Mouse (Mus musculus): ENCODE results near the gene Degs1. TPM values are rescaled to one million over a fixed set of nuclear protein-coding genes. Genes with fewer than 3 reads are reported as not detected.

Gene Degs1
- polyA plus RNA-seq, 1 experiment from 2014 or later, result 72.1 TPM

- no peak overlapping the region for H3K4me3 ChIP-seq (ENCODE audit: low read depth, low read length)
- 8% methylated on average over 10 of the region's 10 CpGs for WGBS
These were observed 30.0 kb downstream of the Degs1 start for GRCm38 (mm10) chr1:182252534-182253171.

GRCm38 (mm10) chr1:182250734-182251133 is 31.9 kb downstream of the Degs1 start:
- Histone ChIP-seq H3K4me1 (ENCODE audit: control insufficient read depth, insufficient read depth, low read length) (no peaks in the 10 kb centered on the region), H3K27me3 (replicated peaks; ENCODE audit: control insufficient read depth, insufficient read depth, low read length) (no peaks in the 10 kb centered on the region), H3K4me3 (ENCODE audit: low read depth, low read length) (no peak overlapping the region), H3K9ac (ENCODE audit: low read length) (no peak overlapping the region), H3K36me3 (ENCODE audit: control insufficient read depth, insufficient read depth, low read length) (no peaks in the 10 kb centered on the region), H3K4me2 (ENCODE audit: low read length) (no peak overlapping the region), H3K9me3 (replicated peaks; ENCODE audit: control insufficient read depth, low read length) (no peaks in the 10 kb centered on the region), H3K27ac (ENCODE audit: low read depth, low read length) (no peak overlapping the region)
- 88% methylated on average over 4 of the region's 4 CpGs for WGBS
- ATAC-seq (no peak), DNase-seq (ENCODE audit: low spot score) (no peak)

More at GRCm38 (mm10) chr1:182252534-182253171, 30.0 kb downstream of the Degs1 start:
- Histone ChIP-seq H3K9me3 (replicated peaks; ENCODE audit: control insufficient read depth, low read length) (0 out of 2 replicates have a peak, but pooled peaks cover 2% of the 10 kb centered on the region), H3K27me3 (replicated peaks; ENCODE audit: control insufficient read depth, insufficient read depth, low read length) (no peaks in the 10 kb centered on the region), H3K27ac (ENCODE audit: low read depth, low read length) (no peak overlapping the region), H3K4me1 (ENCODE audit: control insufficient read depth, insufficient read depth, low read length) (no peaks in the 10 kb centered on the region), H3K9ac (ENCODE audit: low read length) (no peak overlapping the region), H3K4me2 (ENCODE audit: low read length) (no peak overlapping the region), H3K36me3 (ENCODE audit: control insufficient read depth, insufficient read depth, low read length) (no peaks in the 10 kb centered on the region)
- DNase-seq (ENCODE audit: low spot score) (peak; percentile 73), ATAC-seq (peak; percentile 86)

- Histone ChIP-seq H3K9me3 (replicated peaks; ENCODE audit: control insufficient read depth, low read length) (no peaks in the 10 kb centered on the region), H3K36me3 (ENCODE audit: control insufficient read depth, insufficient read depth, low read length) (no peaks in the 10 kb centered on the region), H3K4me2 (ENCODE audit: low read length) (no peak overlapping the region), H3K4me3 (ENCODE audit: low read depth, low read length) (no peak overlapping the region), H3K9ac (ENCODE audit: low read length) (no peak overlapping the region), H3K27ac (ENCODE audit: low read depth, low read length) (no peak overlapping the region), H3K27me3 (replicated peaks; ENCODE audit: control insufficient read depth, insufficient read depth, low read length) (no peaks in the 10 kb centered on the region), H3K4me1 (ENCODE audit: control insufficient read depth, insufficient read depth, low read length) (no peaks in the 10 kb centered on the region)
- WGBS, result 14% methylated on average over 8 of the region's 8 CpGs
- ATAC-seq, result no peak
- DNase-seq (ENCODE audit: low spot score), result peak; percentile 28
These were observed 33.3 kb downstream of the Degs1 start for GRCm38 (mm10) chr1:182249298-182249697.

- Histone ChIP-seq H3K27me3 (replicated peaks; ENCODE audit: control insufficient read depth, insufficient read depth, low read length) (no peaks in the 10 kb centered on the region), H3K4me2 (ENCODE audit: low read length) (no peak overlapping the region), H3K4me1 (ENCODE audit: control insufficient read depth, insufficient read depth, low read length) (no peaks in the 10 kb centered on the region), H3K9ac (ENCODE audit: low read length) (no peak overlapping the region), H3K9me3 (replicated peaks; ENCODE audit: control insufficient read depth, low read length) (no peaks in the 10 kb centered on the region), H3K4me3 (ENCODE audit: low read depth, low read length) (no peak overlapping the region), H3K36me3 (ENCODE audit: control insufficient read depth, insufficient read depth, low read length) (no peaks in the 10 kb centered on the region), H3K27ac (ENCODE audit: low read depth, low read length) (no peak overlapping the region)
- ATAC-seq (no peak), DNase-seq (ENCODE audit: low spot score) (no peak)
- 95% methylated on average over 5 of the region's 5 CpGs for WGBS
These were observed 37.6 kb downstream of the Degs1 start for GRCm38 (mm10) chr1:182245003-182245402.

GRCm38 (mm10) chr1:182238056-182238703 is 44.4 kb downstream of the Degs1 start:
- no peaks in the 10 kb centered on the region for H3K9me3 ChIP-seq (replicated peaks; ENCODE audit: control insufficient read depth, low read length)
- ATAC-seq (no peak), DNase-seq (ENCODE audit: low spot score) (no peak)
- H3K36me3 ChIP-seq (ENCODE audit: control insufficient read depth, insufficient read depth, low read length), result no peaks in the 10 kb centered on the region
- H3K27ac ChIP-seq (ENCODE audit: low read depth, low read length), result 0 out of 2 replicates have a peak overlapping the region, but pooled peaks have one; percentile 14
- no peaks in the 10 kb centered on the region for H3K4me1 ChIP-seq (ENCODE audit: control insufficient read depth, insufficient read depth, low read length)
- no peak overlapping the region for H3K4me3 ChIP-seq (ENCODE audit: low read depth, low read length)
- no peak overlapping the region for H3K9ac ChIP-seq (ENCODE audit: low read length)
- H3K4me2 ChIP-seq (ENCODE audit: low read length), result no peak overlapping the region
- no peaks in the 10 kb centered on the region for H3K27me3 ChIP-seq (replicated peaks; ENCODE audit: control insufficient read depth, insufficient read depth, low read length)
- WGBS, result 61% methylated on average over 7 of the region's 7 CpGs

- DNase-seq (ENCODE audit: low spot score) (peak; percentile 84), ATAC-seq (no peak)
- H3K27ac ChIP-seq (ENCODE audit: low read depth, low read length), result no peak overlapping the region
- 57% methylated on average over 1 of the region's 1 CpGs for whole genome bisulfite sequencing
- H3K4me1 ChIP-seq (ENCODE audit: control insufficient read depth, insufficient read depth, low read length), result no peaks in the 10 kb centered on the region
- H3K4me3 ChIP-seq (ENCODE audit: low read depth, low read length), result no peak overlapping the region
- H3K36me3 ChIP-seq (ENCODE audit: control insufficient read depth, insufficient read depth, low read length), result no peaks in the 10 kb centered on the region
- H3K9ac ChIP-seq (ENCODE audit: low read length), result no peak overlapping the region
- no peaks in the 10 kb centered on the region for H3K9me3 ChIP-seq (replicated peaks; ENCODE audit: control insufficient read depth, low read length)
- no peak overlapping the region for H3K4me2 ChIP-seq (ENCODE audit: low read length)
- no peaks in the 10 kb centered on the region for H3K27me3 ChIP-seq (replicated peaks; ENCODE audit: control insufficient read depth, insufficient read depth, low read length)
These were observed 45.2 kb downstream of the Degs1 start for GRCm38 (mm10) chr1:182237386-182237785.

GRCm38 (mm10) chr1:182235174-182235573 is 47.4 kb downstream of the Degs1 start:
- ATAC-seq, result no peak
- Histone ChIP-seq H3K4me3 (ENCODE audit: low read depth, low read length) (no peak overlapping the region), H3K9ac (ENCODE audit: low read length) (no peak overlapping the region), H3K4me2 (ENCODE audit: low read length) (no peak overlapping the region), H3K27ac (ENCODE audit: low read depth, low read length) (no peak overlapping the region), H3K27me3 (replicated peaks; ENCODE audit: control insufficient read depth, insufficient read depth, low read length) (no peaks in the 10 kb centered on the region), H3K9me3 (replicated peaks; ENCODE audit: control insufficient read depth, low read length) (no peaks in the 10 kb centered on the region), H3K36me3 (ENCODE audit: control insufficient read depth, insufficient read depth, low read length) (no peaks in the 10 kb centered on the region), H3K4me1 (ENCODE audit: control insufficient read depth, insufficient read depth, low read length) (no peaks in the 10 kb centered on the region)
- DNase-seq (ENCODE audit: low spot score), result no peak
- 93% methylated on average over 4 of the region's 4 CpGs for WGBS

GRCm38 (mm10) chr1:182229381-182229780 is 53.2 kb downstream of the Degs1 start:
- 88% methylated on average over 4 of the region's 4 CpGs for WGBS
- no peak overlapping the region for H3K4me2 ChIP-seq (ENCODE audit: low read length)

More at GRCm38 (mm10) chr1:182229381-182229780, 53.2 kb downstream of the Degs1 start:
- Histone ChIP-seq H3K36me3 (ENCODE audit: control insufficient read depth, insufficient read depth, low read length) (no peaks in the 10 kb centered on the region), H3K27ac (ENCODE audit: low read depth, low read length) (no peak overlapping the region), H3K27me3 (replicated peaks; ENCODE audit: control insufficient read depth, insufficient read depth, low read length) (no peaks in the 10 kb centered on the region), H3K9ac (ENCODE audit: low read length) (no peak overlapping the region), H3K9me3 (replicated peaks; ENCODE audit: control insufficient read depth, low read length) (no peaks in the 10 kb centered on the region), H3K4me1 (ENCODE audit: control insufficient read depth, insufficient read depth, low read length) (no peaks in the 10 kb centered on the region), H3K4me3 (ENCODE audit: low read depth, low read length) (no peak overlapping the region)
- DNase-seq (ENCODE audit: low spot score), result no peak
- ATAC-seq, result no peak

All from forebrain, embryonic 14.5 days (tissue).